Comparison of ENCODE assay signal across 11 mouse cellular contexts in the genomic region with DNA sequence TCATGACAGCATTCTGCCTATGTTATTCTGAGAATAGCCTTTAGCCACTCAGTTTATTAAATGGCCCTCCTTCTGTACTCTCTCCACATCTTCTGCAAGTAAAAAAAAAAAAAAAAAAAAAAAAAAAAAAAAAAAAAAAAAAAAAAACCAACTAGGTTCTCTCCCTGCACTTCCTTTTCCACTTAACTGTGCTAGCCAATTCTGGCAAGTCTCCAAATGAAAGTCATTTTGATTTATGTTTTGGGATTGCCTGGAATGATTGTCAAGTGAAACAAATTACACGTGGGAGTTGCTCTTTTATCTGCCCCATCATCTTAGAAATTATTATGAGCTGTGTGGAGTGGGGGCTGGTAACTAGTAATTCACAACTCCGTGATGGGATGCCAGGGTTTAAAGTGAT.
"Had no signal": no experiment of that assay in that cellular context is flagged by ENCODE, and none has a peak within 500 bp of the region (broad histone marks: within the 10 kb centered on the region; RNA-seq: fewer than 3 reads in every experiment).

No protein-coding gene starts in this region.

- DNase-seq: kidney, postnatal 10 days; kidney, postnatal 4 days; left cerebral cortex, postnatal 4 days; lung, postnatal 4 days; right cerebral cortex, postnatal 14 days; thymus, adult 2 months; thymus, postnatal 25 days had no signal

- H3K27ac ChIP-seq: limb, embryonic 15.5 days; liver, embryonic 12.5 days; stomach, embryonic 15.5 days had no signal

- H3K4me2 ChIP-seq: limb, embryonic 15.5 days; liver, embryonic 12.5 days; midbrain, embryonic 11.5 days; stomach, embryonic 15.5 days had no signal

- H3K9me3 ChIP-seq: limb, embryonic 15.5 days; liver, embryonic 12.5 days; stomach, embryonic 15.5 days had no signal

- H3K4me3 ChIP-seq: limb, embryonic 15.5 days; liver, embryonic 12.5 days; stomach, embryonic 15.5 days had no signal

- H3K4me1 ChIP-seq: limb, embryonic 15.5 days; liver, embryonic 12.5 days; stomach, embryonic 15.5 days had no signal

- ATAC-seq: liver, embryonic 12.5 days had no signal

- H3K27me3 ChIP-seq: limb, embryonic 15.5 days; liver, embryonic 12.5 days; stomach, embryonic 15.5 days had no signal

- H3K9ac ChIP-seq: limb, embryonic 15.5 days; liver, embryonic 12.5 days; stomach, embryonic 15.5 days had no signal

- H3K36me3 ChIP-seq: limb, embryonic 15.5 days; liver, embryonic 12.5 days; stomach, embryonic 15.5 days had no signal
